Mouse (Mus musculus): Measurements from ENCODE around the gene Cep350.

GRCm38 (mm10) chr1:155844235-155844634 is 128.8 kb downstream of the Cep350 start:
- no peak for TF ChIP-seq CTCF (conservative IDR thresholded peaks at IDR 0.05; ENCODE audit: low read length)
- TF ChIP-seq NANOG (IDR thresholded peaks at IDR 0.05; ENCODE audit: borderline replicate concordance, low read length) = no peak
